Mouse (Mus musculus) heart, postnatal 14 days (tissue): ENCODE data around the gene Enox1. TPM values are rescaled to one million over a fixed set of nuclear protein-coding genes. Genes with fewer than 3 reads are reported as not detected.

Source experiments
- DNase-seq, 2 experiments: peaks; one replicate each; pipeline ENCODE4 v3.0.0; 2021 to 2022
- intact Hi-C: fragments of 180-260 bp; cut with DNase I; formaldehyde crosslinking; loops from one replicate; pipeline ENCODE4 v1.15.1; 2025
- total RNA-seq, 2 experiments: library from RNA; stranded (reverse); gene quantifications; 2 replicates each; pipeline ENCODE4 v1.2.3; 2021

The Enox1 gene
- total RNA-seq, 2 experiments from 2014 or later = 0.98 to 1.5 TPM

- intact Hi-C loops = no loop called here
Measured at GRCm38 (mm10) chr14:77547351-77547750, 390.8 kb downstream of the Enox1 start.

GRCm38 (mm10) chr14:77548963-77549362, 392.4 kb downstream of the Enox1 start:
- no peak for DNase-seq
- intact Hi-C loops = no loop called here

More at GRCm38 (mm10) chr14:77547351-77547750, 390.8 kb downstream of the Enox1 start:
- no peak for DNase-seq

GRCm38 (mm10) chr14:77557446-77558070, 401.0 kb downstream of the Enox1 start:
- intact Hi-C loops = no loop called here
- no peak for DNase-seq

GRCm38 (mm10) chr14:77558910-77559309, 402.3 kb downstream of the Enox1 start:
- intact Hi-C loops = no loop called here
- DNase-seq = no peak

GRCm38 (mm10) chr14:77559792-77560191, 403.2 kb downstream of the Enox1 start:
- no peak for DNase-seq

GRCm38 (mm10) chr14:77561808-77562583, 405.4 kb downstream of the Enox1 start:
- DNase-seq = no peak
- intact Hi-C loops = no loop called here

More at GRCm38 (mm10) chr14:77559792-77560191, 403.2 kb downstream of the Enox1 start:
- intact Hi-C loops = no loop called here

- intact Hi-C loops = no loop called here
- no peak for DNase-seq
Measured at GRCm38 (mm10) chr14:77563922-77564321, 407.4 kb downstream of the Enox1 start.

GRCm38 (mm10) chr14:77567120-77567519, 410.6 kb downstream of the Enox1 start:
- no peak for DNase-seq
- intact Hi-C loops = no loop called here

- no peak for DNase-seq
- intact Hi-C loops = no loop called here
Measured at GRCm38 (mm10) chr14:77574436-77574835, 417.9 kb downstream of the Enox1 start.

GRCm38 (mm10) chr14:77576411-77576810, 419.8 kb downstream of the Enox1 start:
- intact Hi-C loops = no loop called here
- no peak for DNase-seq

GRCm38 (mm10) chr14:77577481-77578251, 421.1 kb downstream of the Enox1 start:
- no peak for DNase-seq
- intact Hi-C loops = no loop called here

- no peak for DNase-seq
- intact Hi-C loops = no loop called here
Measured at GRCm38 (mm10) chr14:77578355-77578754, 421.8 kb downstream of the Enox1 start.

GRCm38 (mm10) chr14:77580106-77580936, 423.8 kb downstream of the Enox1 start:
- peak in 1 of 2 experiments; percentile 18 for DNase-seq
- intact Hi-C loops = no loop called here

GRCm38 (mm10) chr14:77580937-77581270, 424.3 kb downstream of the Enox1 start:
- DNase-seq = peak in 1 of 2 experiments; percentile 13
- intact Hi-C loops = no loop called here

- DNase-seq = no peak
- intact Hi-C loops = no loop called here
Measured at GRCm38 (mm10) chr14:77581616-77582015, 425.1 kb downstream of the Enox1 start.

GRCm38 (mm10) chr14:77584426-77584825, 427.9 kb downstream of the Enox1 start:
- no peak for DNase-seq
- intact Hi-C loops = no loop called here

GRCm38 (mm10) chr14:77585031-77585800, 428.7 kb downstream of the Enox1 start:
- DNase-seq = peak; percentile 12 to 25
- intact Hi-C loops = no loop called here

- peak in 1 of 2 experiments; percentile 38 for DNase-seq
- intact Hi-C loops = no loop called here
Measured at GRCm38 (mm10) chr14:77586033-77586432, 429.5 kb downstream of the Enox1 start.

- no peak for DNase-seq
- intact Hi-C loops = no loop called here
Measured at GRCm38 (mm10) chr14:77587182-77587581, 430.6 kb downstream of the Enox1 start.
